Mouse (Mus musculus): ENCODE measurements at regions not wholly inside any gene's neighbourhood (a gene's known extent, or its start where the extent isn't known, plus 50 kb on each side); places are given as distances from the start of the nearest gene placed in this dataset.
A peak's percentile ranks its signal among the peaks of the same experiment; 100 is the strongest.

DNA sequence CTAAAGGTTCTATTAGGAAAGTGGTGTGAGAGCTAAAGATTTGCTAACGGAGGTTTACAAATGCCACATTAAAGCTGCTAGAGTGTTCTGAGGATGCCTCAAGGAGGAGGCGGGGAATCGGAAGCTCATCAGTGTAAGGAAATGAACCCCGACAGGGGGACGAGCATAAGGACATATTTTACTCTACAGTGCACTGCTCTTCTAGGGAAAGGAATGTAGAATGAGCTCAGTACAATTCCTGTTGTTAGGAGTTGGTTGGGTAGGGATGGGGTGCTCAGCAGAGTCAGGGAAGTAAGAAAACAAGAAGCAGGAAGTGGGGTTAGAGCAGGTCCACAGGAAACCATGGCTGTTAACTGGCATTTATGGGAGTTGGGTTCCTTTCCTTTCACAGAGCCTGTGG is 54.6 kb downstream of the Mex3b start:
- DNase-seq (ENCODE audit: low spot score in 2 of 2): no peak

DNA sequence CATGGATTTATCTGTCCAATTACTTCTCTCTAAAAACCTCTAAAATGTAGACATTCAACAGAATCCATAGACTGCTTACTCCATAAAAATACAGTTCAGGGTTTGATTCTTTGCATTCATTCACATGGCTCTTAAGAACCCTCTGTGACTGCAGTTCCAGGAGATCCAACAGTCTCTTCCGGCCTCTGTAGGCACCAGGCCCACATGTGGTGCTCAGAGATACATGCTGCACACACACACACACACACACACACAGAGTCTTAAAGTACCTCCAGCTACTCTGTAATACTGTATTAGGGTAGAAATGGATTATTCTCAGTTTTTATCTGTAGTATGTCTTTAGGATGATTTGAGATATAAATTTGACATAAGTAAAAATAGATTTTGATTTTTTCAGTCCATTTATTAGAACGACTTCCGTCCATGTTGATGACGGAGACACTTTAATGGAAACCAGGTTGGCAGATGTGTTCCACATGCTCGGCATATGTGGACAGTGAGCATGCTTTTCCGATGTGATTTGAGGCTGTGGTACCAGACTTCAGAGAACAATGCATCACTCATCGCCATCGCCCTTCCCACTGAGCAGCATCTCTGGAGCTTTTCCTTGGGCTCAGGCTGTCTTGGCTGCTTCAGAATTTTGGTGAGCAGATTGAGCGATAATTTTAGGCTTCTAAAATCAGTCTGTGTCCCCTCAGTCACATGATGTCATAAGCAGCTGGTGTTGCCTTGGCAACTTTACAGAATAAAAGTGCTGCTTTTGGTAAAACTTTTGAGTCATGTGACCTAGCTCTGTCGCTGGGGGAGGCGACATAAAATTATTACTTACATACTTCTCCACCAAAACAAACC is 56.3 kb downstream of the Mex3b start:
- peak; percentile 69 to 93 for DNase-seq (ENCODE audit: low spot score in 2 of 2)

DNA sequence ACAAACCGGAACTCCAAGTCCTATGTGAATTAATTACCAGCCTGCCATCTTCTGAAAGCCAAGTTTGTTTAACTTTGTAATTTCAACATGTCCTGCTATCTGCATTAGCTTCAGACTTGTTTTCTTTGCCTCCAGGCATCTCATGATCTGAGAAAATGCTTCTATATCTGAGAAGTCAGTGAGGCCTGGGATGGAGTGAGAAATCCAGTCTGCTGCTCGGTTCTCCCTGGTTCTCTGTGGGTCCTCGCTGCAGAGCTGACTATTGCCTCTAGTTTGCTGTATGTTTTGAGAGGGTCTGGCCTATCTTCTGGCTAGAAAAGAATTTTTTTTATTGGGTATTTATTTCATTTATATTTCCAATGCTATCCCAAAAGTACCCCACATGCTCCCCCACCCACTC is 57.0 kb downstream of the Mex3b start:
- DNase-seq (ENCODE audit: low spot score in 2 of 2): peak in 1 of 2 experiments; percentile 14

DNA sequence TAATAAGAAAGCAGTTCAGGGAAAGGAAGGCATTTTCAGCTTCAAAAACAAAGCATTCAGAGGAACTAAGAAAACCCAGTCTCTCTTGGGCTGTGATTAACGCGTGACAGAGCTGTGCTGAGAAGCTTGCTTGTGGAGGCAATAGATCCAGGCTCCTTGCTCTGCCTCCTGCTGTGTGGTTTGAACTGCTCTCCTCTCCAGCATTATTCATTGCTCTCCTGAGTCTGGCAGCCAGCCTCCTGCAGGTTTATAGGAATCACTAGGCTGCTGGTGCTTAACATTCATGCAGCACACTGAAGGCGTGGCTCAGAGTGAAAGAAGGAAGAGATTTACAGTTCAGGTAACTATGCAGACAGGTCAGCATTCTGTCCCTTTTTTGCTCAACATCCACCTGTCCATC is 71.2 kb downstream of the Mex3b start:
- DNase-seq (ENCODE audit: low spot score in 2 of 2): no peak

DNA sequence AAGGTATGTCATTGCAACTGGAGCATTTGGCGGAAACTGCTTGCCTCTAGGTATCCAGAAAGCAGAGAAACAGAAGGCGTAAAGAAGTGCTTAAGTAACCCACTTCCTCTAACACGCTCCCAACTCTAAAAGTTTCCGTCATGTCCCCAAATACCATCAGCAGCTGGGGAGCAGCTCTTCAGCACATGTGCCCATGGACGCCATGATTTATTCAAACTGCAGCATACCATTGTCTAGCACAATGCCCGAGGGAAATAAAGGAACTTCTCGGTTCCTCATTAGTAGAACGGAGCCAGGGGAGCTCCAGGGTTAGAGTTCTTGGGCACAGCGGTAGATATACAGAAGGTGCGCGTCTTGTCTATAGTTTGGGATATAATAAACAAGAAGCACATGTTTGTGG is 72.4 kb downstream of the Mex3b start:
- DNase-seq (ENCODE audit: low spot score in 2 of 2): no peak

DNA sequence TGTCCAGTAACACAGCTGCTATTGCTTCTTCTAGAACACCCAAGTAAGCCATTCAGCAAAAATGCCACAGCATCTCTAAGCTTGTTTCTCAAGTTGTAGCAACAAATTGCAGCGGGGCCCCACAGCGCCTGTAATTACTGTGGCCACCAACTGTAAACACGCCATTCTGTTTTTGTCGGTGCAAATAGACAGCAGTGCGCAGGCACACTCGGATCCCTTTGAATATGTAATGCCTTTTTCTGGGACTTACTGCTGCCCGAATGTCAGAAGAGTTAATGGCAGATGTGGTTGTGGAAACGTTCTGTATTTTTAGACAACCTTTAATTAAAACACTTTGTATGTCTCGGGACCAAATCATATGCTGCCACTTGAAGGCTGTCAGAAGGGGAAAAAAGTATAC is 76.2 kb downstream of the Mex3b start:
- peak in 1 of 2 experiments; percentile 33 for DNase-seq (ENCODE audit: low spot score in 2 of 2)

DNA sequence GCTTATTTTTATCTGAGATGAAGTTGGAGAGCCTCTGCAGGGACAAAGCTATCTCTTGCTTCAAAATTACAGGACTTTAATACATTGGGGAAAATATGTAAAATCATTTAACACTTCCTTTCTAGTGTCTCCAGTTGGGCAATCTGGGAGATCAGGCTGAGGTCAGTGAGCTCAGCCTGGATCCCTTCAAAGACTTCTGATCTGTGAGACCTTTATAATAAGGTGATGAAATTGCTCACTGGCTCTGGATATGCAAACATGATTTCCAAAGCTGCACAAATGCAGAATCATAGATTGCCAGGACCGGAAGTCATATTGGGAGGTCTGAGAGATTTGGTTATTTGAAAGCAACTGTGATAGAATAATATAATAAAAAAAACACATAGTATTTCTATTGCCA is 76.7 kb downstream of the Mex3b start:
- no peak for DNase-seq (ENCODE audit: low spot score in 2 of 2)

DNA sequence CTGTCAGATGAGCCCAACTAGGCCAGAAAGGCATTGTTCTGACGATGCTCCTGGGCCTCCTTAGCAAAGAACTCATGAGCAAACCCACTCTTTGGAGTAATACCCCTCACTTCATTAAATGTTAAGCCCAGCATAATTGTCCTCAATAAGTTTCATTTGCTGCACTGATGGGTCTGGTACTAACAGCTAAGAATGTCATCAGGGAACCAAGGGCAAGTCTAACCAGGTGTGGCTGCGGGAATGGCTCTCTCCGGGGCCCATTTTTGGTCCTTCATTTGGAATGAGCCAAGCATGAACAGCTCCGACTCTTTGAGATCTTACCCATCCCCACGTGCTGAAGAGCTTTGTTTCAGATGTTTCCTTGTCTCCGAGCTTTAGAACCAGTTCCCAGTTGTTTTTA is 82.2 kb downstream of the Mex3b start:
- no peak for DNase-seq (ENCODE audit: low spot score in 2 of 2)

DNA sequence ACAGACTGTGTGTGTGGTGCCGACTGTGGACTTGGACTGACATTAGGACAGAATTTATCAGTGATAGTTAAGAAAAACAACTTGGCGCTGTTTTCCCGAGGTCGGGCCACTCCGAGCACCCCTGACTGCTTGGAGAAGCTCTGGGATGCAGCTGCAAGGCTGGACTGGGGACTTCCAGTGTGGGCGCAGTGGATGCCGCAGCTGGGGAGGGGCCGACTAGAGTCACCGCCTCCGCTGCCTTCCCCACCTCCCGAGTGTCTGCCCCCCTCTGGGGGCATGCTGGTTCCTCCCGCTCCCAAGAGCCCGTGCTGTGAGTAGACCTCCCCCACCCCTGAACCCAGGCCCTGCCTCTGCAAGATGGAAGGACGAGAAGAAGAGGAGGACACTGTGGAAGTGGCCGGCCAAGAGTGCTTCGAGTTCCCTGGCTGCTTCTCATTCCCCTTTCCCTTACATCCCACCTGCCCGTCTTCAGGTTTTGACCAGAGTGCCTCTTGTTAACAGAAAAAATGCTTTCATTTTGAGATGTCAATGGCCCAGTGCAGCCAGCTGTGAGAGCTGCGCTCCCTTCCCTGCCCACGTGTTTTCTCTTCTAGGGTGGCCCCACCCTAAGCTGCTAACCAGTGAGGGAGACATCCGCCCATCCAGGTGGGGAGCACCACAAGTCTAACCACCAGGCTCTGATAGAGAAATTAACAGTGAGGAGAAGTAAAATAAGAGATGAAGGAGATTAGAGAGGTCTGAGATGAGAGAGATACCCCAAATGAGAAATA is 90.3 kb downstream of the Mex3b start:
- DNase-seq (ENCODE audit: low spot score in 2 of 2): no peak

DNA sequence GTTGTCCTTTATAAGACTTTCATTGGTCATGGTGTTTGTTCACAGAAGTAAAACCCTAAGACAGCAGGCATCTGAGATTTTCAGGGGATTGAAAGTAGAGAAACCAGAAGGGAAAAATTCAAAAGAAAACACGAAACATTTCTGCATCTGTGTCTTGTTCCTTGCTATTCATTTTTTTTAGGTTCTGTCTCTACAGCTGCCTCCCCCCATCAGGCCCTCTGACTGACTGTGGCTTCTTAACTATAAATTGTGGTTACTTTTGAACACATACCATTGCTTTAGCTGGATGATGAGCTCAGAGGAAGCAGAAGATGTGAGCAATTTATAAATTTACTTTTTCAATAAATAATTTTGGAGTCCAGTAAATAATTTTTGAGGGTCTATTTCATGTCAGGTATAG is 103.5 kb downstream of the Mex3b start:
- DNase-seq (ENCODE audit: low spot score in 2 of 2): no peak

DNA sequence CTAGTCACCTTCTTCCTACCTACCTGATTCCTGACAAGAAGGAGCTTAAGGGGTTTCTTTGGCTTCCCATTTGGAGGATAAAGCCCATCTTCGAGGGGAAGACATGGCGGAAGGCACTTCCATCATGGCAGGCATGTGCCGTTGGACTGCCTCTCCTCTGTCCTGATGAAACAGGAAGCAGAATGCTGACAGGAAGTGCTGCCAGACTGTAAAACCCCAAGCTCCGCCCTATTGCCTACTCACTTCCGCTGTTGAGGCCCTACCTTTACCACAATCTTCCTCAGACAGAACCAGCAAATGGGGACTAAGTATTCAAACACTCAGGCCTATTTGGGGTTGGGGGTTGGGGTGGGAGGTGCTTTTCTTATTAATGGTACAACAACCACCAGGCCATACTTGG is 104.1 kb downstream of the Mex3b start:
- no peak for DNase-seq (ENCODE audit: low spot score in 2 of 2)

DNA sequence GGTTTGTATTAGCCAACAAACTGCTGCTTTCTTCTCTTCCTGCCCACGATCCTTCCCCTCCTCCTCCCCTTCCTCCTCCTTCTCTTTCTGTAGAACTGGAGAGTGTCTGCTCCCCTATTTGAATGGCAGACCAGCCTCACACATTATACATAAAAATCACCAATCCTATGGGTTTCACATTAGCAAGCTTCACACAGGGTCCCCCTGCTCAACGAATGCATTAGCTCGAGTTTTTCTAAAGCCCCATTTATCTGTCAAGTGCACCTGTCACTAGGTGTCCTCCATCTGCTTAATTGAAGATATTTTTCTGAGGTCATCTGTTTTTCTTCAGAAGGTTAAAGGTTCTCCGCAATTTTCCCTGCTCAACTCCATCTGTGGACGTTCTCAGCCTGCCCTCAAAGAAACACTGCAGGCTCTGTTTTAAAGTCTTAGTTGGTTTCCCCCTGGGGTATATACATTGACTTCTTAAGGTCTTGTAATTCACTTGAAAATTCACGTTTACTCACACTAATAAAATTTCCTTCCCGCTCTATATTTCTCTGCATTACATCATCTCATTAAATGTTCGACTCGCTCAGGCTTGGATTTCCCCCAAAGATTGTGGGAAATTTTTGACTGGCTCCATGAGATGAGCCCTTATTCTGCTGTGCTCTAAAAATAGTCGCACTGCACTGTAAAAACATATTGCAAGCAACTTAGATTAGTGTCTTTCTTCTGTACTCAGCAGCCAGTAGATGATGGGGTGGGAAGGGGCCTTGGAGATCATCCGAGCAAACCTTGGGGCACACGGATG is 105.3 kb downstream of the Mex3b start:
- peak; percentile 2 to 18 for DNase-seq (ENCODE audit: low spot score in 2 of 2)

DNA sequence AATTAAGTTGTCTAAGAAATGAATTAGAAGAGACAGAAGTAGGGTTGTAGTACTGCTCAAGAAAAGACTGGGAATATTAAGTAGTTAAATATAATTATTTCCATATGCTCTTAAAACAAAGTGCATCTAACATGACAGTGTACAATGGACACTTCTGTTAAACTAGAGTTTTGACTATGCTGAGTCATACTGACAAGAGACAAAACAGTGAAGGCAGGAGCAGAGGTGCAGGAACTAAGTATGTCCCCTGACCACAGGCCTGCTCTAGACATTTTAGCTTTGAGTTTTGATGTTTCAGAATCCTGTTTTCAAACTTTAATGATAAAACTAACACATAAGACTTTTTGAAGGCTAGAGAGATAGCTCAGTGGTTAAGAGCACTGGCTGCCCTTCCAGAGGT is 123.6 kb downstream of the Mex3b start:
- DNase-seq (ENCODE audit: low spot score in 2 of 2): no peak

DNA sequence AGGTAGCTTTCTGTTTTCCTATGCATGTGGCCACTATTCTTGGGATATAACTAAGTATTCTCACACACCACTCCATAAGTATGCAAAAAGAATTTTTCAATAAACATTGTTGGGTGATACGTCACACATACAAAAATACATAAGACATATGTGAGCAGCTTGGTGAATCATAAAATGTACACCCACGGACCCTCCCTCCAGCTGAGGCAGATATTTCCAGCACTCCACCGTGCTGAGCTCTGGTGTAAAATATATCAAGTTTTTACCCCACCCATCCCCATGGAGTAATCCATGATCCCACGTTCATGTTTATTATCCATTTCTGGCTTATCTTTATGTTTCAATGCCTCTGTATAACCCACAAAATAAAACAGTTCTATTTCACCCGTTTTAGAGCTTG is 126.0 kb downstream of the Mex3b start:
- peak; percentile 17 to 80 for DNase-seq (ENCODE audit: low spot score in 2 of 2)

DNA sequence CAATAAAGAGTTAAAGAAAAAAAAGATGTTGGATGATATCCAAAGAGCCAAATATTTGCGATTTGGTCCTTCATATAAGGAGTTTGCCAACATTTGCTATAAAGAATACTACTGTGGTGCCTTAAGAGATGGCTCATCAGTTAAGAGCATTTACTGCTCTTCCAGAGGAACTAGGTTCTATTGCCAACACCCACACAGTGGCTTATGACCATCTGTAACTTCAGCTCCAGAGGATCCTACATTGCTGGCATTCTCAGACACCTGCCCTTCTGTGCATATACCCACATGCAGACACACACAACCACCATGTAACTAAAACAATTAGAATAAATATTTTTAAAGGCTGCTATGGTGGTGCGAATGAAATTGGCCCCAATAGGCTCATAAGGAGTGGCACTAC is 131.7 kb downstream of the Mex3b start:
- DNase-seq (ENCODE audit: low spot score in 2 of 2): no peak

DNA sequence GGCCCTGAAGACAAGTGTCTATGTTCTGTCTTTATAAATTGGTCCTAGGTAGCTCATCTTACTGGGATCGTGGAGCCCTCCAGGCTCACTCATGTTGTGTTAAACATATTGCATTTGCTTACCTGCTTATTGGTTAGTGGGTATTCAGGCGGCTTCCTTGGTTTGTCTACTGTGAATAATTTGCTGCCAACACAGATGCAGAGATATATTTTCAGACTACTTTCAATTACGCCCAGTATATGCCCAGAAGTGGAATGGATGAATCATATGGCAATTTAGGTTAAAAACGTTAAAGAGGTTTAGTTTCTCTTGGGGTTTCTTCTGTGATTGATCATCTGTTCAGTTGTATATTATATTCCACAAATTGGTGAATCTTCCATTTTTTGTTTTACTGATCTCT is 140.4 kb downstream of the Mex3b start:
- DNase-seq (ENCODE audit: low spot score in 2 of 2): peak in 1 of 2 experiments; percentile 22

DNA sequence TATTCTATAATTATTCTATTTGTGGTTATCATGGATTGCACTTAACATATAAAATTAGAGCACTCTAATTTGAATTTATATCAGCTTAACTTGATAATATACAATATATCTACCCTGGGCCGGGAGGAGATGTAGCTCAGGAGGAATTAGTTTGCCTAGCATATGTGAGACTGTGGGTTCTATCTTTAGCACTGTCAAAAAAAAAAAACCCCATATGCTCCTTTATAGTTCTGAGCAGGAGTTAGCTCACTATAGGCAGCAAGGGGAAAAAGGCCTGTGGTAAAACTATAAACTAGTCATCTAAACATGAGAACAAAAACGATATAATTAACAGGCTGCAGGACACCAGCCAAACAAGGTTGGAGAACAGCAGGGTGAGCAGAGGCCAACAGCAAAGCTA is 145.0 kb downstream of the Mex3b start:
- DNase-seq (ENCODE audit: low spot score in 2 of 2): peak in 1 of 2 experiments; percentile 26

DNA sequence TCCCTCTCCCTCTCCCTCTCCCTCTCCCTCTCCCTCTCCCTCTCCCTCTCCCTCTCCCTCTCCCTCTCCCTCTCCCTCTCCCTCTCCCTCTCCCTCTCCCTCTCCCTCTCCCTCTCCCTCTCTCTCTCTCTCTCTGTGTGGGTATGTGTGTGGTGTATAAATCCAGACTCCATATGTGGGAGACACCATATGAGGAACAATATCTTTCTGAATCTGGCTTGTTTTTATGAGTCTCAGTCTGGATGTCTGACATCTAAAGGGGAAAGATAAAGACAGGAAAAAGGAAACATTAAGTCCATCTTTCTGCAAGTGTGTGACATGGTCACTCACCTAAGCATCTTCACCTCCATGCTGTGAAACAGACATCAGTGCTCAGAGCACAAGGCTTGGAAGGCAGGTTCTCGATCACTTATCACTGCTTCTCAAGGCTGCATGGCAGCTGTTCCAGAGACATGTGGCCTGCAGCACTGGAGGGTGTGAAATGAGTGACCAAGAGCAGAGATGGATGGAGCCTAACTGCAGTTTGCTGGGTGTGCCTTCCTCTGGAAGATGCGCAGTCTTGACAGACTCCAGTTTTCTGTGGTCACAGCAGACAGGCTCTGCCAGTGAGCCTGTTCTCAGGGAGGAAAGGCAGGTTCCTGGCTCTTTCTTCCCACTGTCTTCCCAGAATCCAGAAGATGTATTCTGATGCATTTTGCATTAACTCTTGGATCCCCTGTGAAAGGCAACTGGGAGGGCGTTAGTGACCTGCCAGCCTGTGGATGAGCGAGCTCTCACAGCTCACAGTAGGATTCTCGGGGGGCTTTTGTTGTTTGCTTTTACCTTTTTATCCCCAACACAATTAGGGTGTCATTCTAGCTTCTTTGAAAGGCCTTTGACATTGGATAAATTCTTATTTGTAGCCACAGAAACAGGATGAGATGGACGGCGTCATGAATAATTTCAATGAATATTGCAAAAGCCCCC is 147.9 kb downstream of the Mex3b start:
- peak; percentile 34 for DNase-seq (ENCODE audit: low spot score in 2 of 2)

DNA sequence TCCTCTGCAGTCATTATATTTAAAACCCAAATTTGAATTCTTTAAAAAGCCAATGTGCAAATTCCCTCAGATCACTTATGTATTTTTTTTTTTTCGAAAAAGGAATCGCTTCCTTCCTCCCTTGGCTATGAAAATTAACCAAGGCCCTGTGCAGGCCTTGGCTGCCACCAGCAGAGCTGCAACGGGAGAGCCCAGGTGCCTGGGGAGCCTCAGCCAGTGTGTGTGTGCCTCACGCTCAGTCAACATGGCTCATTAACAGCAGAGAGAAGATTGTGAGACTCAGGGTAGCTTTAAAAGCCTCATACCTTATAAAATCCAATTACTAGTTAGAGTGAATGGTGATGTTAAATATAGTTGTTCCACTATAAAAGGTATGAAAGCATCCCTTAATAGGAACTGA is 148.6 kb downstream of the Mex3b start:
- DNase-seq (ENCODE audit: low spot score in 2 of 2): peak in 1 of 2 experiments; percentile 28

DNA sequence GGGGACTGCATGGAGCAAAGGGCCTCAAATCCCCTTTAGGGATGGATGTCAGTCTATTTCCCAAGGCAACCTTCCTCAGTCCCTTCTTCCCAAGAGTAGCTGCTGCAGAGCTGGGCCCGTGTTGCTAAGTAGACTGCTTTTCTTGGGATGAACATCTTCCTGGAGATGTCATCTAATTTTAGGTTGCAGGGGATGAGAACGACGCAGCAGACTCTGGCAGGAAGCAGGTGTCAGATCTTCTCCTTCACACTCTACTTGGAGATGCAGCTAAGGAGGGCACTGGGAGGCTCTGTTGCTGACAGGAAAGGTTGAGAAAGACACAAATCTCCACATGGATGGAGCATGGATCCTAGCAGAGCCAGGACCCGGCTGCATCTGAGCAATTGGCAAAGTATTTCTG is 149.4 kb downstream of the Mex3b start:
- peak; percentile 39 to 69 for DNase-seq (ENCODE audit: low spot score in 2 of 2)

DNA sequence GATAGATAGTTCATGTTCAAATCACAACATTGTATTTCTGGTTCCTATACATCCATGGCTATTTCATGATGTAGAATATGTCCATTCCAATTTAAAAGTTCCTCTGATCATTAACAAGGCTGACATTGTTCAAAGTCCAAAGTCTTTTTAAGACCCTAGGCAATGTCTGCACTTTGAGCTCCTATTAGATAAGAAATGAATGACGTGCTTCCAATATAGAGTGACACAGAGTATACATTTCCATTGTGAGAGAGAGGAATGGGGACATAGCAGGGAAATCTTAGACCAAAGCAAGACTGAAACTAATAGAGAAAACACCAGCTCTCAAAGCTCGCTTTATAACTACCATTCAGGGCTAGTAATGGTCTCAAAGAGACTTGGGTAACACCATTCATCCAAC is 153.5 kb downstream of the Mex3b start:
- DNase-seq (ENCODE audit: low spot score in 2 of 2): no peak

All from frontal cortex, postnatal 36 days (tissue).